Mouse (Mus musculus): ENCODE measurements around the gene Neu3.

DNA sequence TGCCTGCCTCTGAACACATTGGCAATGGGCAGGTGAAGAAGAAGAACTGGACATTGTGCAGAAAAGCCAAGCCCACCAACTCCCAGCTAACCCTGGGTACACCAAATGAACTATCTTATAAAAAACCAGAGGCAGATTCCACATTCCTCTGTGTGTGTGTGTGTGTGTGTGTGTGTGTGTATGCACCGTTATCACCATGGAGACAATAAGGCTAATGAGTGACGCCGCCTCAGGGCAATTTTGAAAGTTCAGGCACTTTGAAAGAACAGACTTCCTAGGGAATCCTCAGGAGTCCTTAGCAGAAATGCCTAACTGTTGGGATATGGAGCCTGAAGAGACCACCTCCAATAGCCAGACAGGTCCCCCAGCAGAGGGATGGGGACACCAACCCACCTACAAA lies 31.0 kb downstream of the Neu3 start:
- no peak for TF ChIP-seq MYOG (IDR thresholded peaks at IDR 0.05; ENCODE audit: control insufficient read depth in 1 of 3, insufficient read depth in 1 of 3, insufficient read length in 2 of 3, low read depth in 2 of 3)
- TF ChIP-seq POLR2A (IDR thresholded peaks at IDR 0.05; ENCODE audit: insufficient read length, low read depth), result no peak
- no peak for TF ChIP-seq USF1 (IDR thresholded peaks at IDR 0.05; ENCODE audit: low read depth)
- no peak for TF ChIP-seq POLR2AphosphoS2 (IDR thresholded peaks at IDR 0.05; ENCODE audit: insufficient read length, low read depth)
